Mouse (Mus musculus): ENCODE data around the gene Naxe. TPM values are rescaled to one million over a fixed set of nuclear protein-coding genes. Genes with fewer than 3 reads are reported as not detected.
A peak's percentile ranks its signal among the peaks of the same experiment; 100 is the strongest.

Naxe gene
- polyA plus RNA-seq, 1 experiment from 2014 or later, result 134 TPM

- no peak overlapping the region for H3K9ac ChIP-seq (ENCODE audit: low read length)
- no peak overlapping the region for H3K4me2 ChIP-seq (replicated peaks; ENCODE audit: low read depth)
- H3K4me1 ChIP-seq (replicated peaks; ENCODE audit: control insufficient read depth, insufficient read depth), result no peaks in the 10 kb centered on the region
- no peak for DNase-seq (ENCODE audit: low spot score)
- peaks cover 17% of the 10 kb centered on the region; the same call in 1 of the 2 replicates for H3K36me3 ChIP-seq (ENCODE audit: control insufficient read depth, insufficient read depth, low read length)
- no peaks in the 10 kb centered on the region for H3K9me3 ChIP-seq (ENCODE audit: control insufficient read depth, low read length)
- no peak overlapping the region for H3K27ac ChIP-seq (replicated peaks)
- WGBS, result 80% methylated on average over 6 of the region's 6 CpGs
- no peak for TF ChIP-seq CTCF (IDR thresholded peaks at IDR 0.05; ENCODE audit: low read depth)
- no peak for TF ChIP-seq EP300 (optimal IDR thresholded peaks at IDR 0.05)
- no peaks in the 10 kb centered on the region for H3K27me3 ChIP-seq (ENCODE audit: control insufficient read depth, insufficient read depth, low read length)
- ATAC-seq (ENCODE audit: low FRiP score, low TSS enrichment), result no peak
- no peak overlapping the region for H3K4me3 ChIP-seq (ENCODE audit: low read depth, low read length)
Measured at GRCm38 (mm10) chr3:88097666-88098065, 39.4 kb upstream of the Naxe start.

DNA sequence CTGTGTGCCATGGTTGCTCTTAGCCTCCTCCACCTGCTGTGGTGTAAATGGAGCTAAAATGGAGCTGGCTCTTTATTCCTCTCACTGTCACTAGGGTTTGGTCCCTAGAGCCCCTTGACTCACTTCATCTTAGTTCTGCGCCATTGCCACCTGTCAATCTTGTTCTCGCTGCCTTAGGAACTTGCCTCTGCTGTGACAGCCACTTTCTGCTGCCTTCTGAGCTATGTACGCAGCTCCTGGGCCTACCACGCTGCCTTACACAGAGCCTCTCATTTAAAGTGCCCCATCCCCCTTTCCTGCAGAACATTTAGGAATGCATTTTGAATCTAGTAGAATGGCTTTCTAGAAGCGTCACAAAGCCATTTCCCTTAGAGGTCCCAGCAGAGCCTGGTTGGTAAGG, 35.8 kb upstream of the Naxe start:
- TF ChIP-seq CTCF (IDR thresholded peaks at IDR 0.05; ENCODE audit: low read depth) (no peak), EP300 (optimal IDR thresholded peaks at IDR 0.05) (no peak)
- DNase-seq (ENCODE audit: low spot score), result no peak
- 89% methylated on average over 5 of the region's 5 CpGs for WGBS
- H3K27ac ChIP-seq (replicated peaks), result no peak overlapping the region
- H3K4me2 ChIP-seq (replicated peaks; ENCODE audit: low read depth), result no peak overlapping the region
- H3K27me3 ChIP-seq (ENCODE audit: control insufficient read depth, insufficient read depth, low read length), result no peaks in the 10 kb centered on the region
- no peak for ATAC-seq (ENCODE audit: low FRiP score, low TSS enrichment)
- H3K4me3 ChIP-seq (ENCODE audit: low read depth, low read length), result no peak overlapping the region
- H3K9me3 ChIP-seq (ENCODE audit: control insufficient read depth, low read length), result no peaks in the 10 kb centered on the region
- no peak overlapping the region for H3K9ac ChIP-seq (ENCODE audit: low read length)
- H3K36me3 ChIP-seq (ENCODE audit: control insufficient read depth, insufficient read depth, low read length), result peaks cover 18% of the 10 kb centered on the region; the same call in 1 of the 2 replicates
- H3K4me1 ChIP-seq (replicated peaks; ENCODE audit: control insufficient read depth, insufficient read depth), result no peaks in the 10 kb centered on the region

GRCm38 (mm10) chr3:88090616-88091015, 32.3 kb upstream of the Naxe start:
- no peak for DNase-seq (ENCODE audit: low spot score)
- Histone ChIP-seq H3K4me1 (replicated peaks; ENCODE audit: control insufficient read depth, insufficient read depth) (no peaks in the 10 kb centered on the region), H3K36me3 (ENCODE audit: control insufficient read depth, insufficient read depth, low read length) (peaks cover 15% of the 10 kb centered on the region; the same call in 1 of the 2 replicates), H3K27ac (replicated peaks) (no peak overlapping the region), H3K27me3 (ENCODE audit: control insufficient read depth, insufficient read depth, low read length) (no peaks in the 10 kb centered on the region), H3K4me3 (ENCODE audit: low read depth, low read length) (no peak overlapping the region), H3K9me3 (ENCODE audit: control insufficient read depth, low read length) (no peaks in the 10 kb centered on the region), H3K4me2 (replicated peaks; ENCODE audit: low read depth) (no peak overlapping the region), H3K9ac (ENCODE audit: low read length) (no peak overlapping the region)
- ATAC-seq (ENCODE audit: low FRiP score, low TSS enrichment), result no peak
- WGBS, result 92% methylated on average over 6 of the region's 6 CpGs
- TF ChIP-seq EP300 (optimal IDR thresholded peaks at IDR 0.05) (no peak), CTCF (IDR thresholded peaks at IDR 0.05; ENCODE audit: low read depth) (no peak)

DNA sequence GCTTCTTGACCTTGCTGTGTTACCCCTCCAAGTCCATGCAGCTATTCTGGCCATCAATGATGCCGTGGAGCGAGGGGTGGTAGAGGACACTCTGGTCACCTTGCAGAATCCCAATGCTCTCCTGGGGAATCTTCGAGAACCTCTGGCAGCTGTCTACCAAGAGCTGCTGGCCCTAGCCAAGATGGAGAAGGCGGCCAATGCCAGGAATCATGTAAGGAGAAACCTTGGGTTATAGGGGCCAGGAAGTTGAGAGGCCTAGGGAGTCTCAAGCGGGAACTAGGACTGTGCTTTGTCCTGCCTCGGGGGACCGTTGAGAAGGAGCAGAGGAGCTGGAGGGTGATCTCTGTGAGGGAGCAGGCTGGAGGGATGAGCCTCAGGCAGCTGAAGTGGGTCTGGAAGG, 31.8 kb upstream of the Naxe start:
- no peak overlapping the region for H3K9ac ChIP-seq (ENCODE audit: low read length)
- DNase-seq (ENCODE audit: low spot score), result no peak
- 90% methylated on average over 7 of the region's 7 CpGs for WGBS
- TF ChIP-seq CTCF (IDR thresholded peaks at IDR 0.05; ENCODE audit: low read depth) (no peak), EP300 (optimal IDR thresholded peaks at IDR 0.05) (no peak)
- no peak for ATAC-seq (ENCODE audit: low FRiP score, low TSS enrichment)
- no peak overlapping the region for H3K4me2 ChIP-seq (replicated peaks; ENCODE audit: low read depth)
- H3K4me3 ChIP-seq (ENCODE audit: low read depth, low read length), result no peak overlapping the region
- H3K9me3 ChIP-seq (ENCODE audit: control insufficient read depth, low read length), result no peaks in the 10 kb centered on the region
- H3K36me3 ChIP-seq (ENCODE audit: control insufficient read depth, insufficient read depth, low read length), result peaks cover 15% of the 10 kb centered on the region; the same call in 1 of the 2 replicates
- no peaks in the 10 kb centered on the region for H3K27me3 ChIP-seq (ENCODE audit: control insufficient read depth, insufficient read depth, low read length)
- no peaks in the 10 kb centered on the region for H3K4me1 ChIP-seq (replicated peaks; ENCODE audit: control insufficient read depth, insufficient read depth)
- no peak overlapping the region for H3K27ac ChIP-seq (replicated peaks)

- no peak for TF ChIP-seq EP300 (optimal IDR thresholded peaks at IDR 0.05)
- TF ChIP-seq CTCF (IDR thresholded peaks at IDR 0.05; ENCODE audit: low read depth), result peak; percentile 82
- no peak overlapping the region for H3K4me3 ChIP-seq (ENCODE audit: low read depth, low read length)
- WGBS, result 96% methylated on average over 1 of the region's 1 CpGs
- no peak for ATAC-seq (ENCODE audit: low FRiP score, low TSS enrichment)
- H3K9ac ChIP-seq (ENCODE audit: low read length), result no peak overlapping the region
- H3K4me1 ChIP-seq (replicated peaks; ENCODE audit: control insufficient read depth, insufficient read depth), result no peaks in the 10 kb centered on the region
- H3K27me3 ChIP-seq (ENCODE audit: control insufficient read depth, insufficient read depth, low read length), result no peaks in the 10 kb centered on the region
- H3K36me3 ChIP-seq (ENCODE audit: control insufficient read depth, insufficient read depth, low read length), result peaks cover 8% of the 10 kb centered on the region; the same call in 1 of the 2 replicates
- no peak overlapping the region for H3K27ac ChIP-seq (replicated peaks)
- DNase-seq (ENCODE audit: low spot score), result no peak
- H3K9me3 ChIP-seq (ENCODE audit: control insufficient read depth, low read length), result no peaks in the 10 kb centered on the region
- H3K4me2 ChIP-seq (replicated peaks; ENCODE audit: low read depth), result no peak overlapping the region
Measured at GRCm38 (mm10) chr3:88087688-88088087, 29.4 kb upstream of the Naxe start.

DNA sequence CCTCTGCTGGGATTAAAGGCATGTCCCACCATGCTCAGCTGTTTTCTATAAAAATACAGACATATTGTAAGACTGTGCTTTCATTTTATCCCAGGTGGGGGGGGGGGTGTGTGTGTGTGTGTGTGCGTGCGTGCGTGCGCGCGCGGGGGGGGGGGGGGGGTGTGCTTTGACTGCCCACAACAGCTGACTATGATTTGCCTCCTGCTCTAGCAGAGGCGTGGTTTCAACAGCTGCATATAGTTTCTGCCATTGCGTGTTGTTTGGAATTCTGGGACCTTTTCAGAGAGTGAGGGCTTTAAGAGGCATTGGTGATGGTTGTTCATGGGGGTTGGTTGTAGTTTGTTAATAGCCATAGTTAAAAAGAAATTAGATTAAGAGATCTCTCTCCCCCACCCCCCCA, 27.2 kb upstream of the Naxe start:
- 94% methylated on average over 5 of the region's 9 CpGs for WGBS

More for the DNA sequence above, 27.2 kb upstream of the Naxe start:
- Histone ChIP-seq H3K4me3 (ENCODE audit: low read depth, low read length) (no peak overlapping the region), H3K36me3 (ENCODE audit: control insufficient read depth, insufficient read depth, low read length) (no peaks in the 10 kb centered on the region), H3K9ac (ENCODE audit: low read length) (no peak overlapping the region), H3K27me3 (ENCODE audit: control insufficient read depth, insufficient read depth, low read length) (no peaks in the 10 kb centered on the region), H3K4me1 (replicated peaks; ENCODE audit: control insufficient read depth, insufficient read depth) (no peaks in the 10 kb centered on the region), H3K27ac (replicated peaks) (no peak overlapping the region), H3K9me3 (ENCODE audit: control insufficient read depth, low read length) (no peaks in the 10 kb centered on the region), H3K4me2 (replicated peaks; ENCODE audit: low read depth) (no peak overlapping the region)
- TF ChIP-seq EP300 (optimal IDR thresholded peaks at IDR 0.05), result no peak
- TF ChIP-seq CTCF (IDR thresholded peaks at IDR 0.05; ENCODE audit: low read depth), result no peak
- ATAC-seq (ENCODE audit: low FRiP score, low TSS enrichment) (no peak), DNase-seq (ENCODE audit: low spot score) (no peak)

Data from stomach, postnatal 0 days (tissue).